In genomic region chr3:144252109-144252508, GRCm38 (mm10) we compare ENCODE assay signal across 14 mouse cellular contexts.
"Had no signal": no experiment of that assay in that cellular context is flagged by ENCODE, and none has a peak within 500 bp of the region (broad histone marks: within the 10 kb centered on the region; RNA-seq: fewer than 3 reads in every experiment).

No protein-coding gene starts in this region.

- DNase-seq: retina, postnatal 1 day; right cerebral cortex, adult 18-20 months; right cerebral cortex, postnatal 14 days; right cerebral cortex, postnatal 25 days; right cerebral cortex, postnatal 4 days; spleen, adult 18-20 months; thymus, adult 18-20 months; thymus, postnatal 25 days; thymus, postnatal 4 days had no signal

- H3K27me3 ChIP-seq: neural tube, embryonic 12.5 days; neural tube, embryonic 13.5 days; neural tube, embryonic 15.5 days; stomach, embryonic 15.5 days had no signal

- H3K4me2 ChIP-seq: neural tube, embryonic 12.5 days; neural tube, embryonic 13.5 days; neural tube, embryonic 15.5 days; stomach, embryonic 15.5 days had no signal

- H3K4me3 ChIP-seq: neural tube, embryonic 12.5 days; neural tube, embryonic 13.5 days; neural tube, embryonic 15.5 days; stomach, embryonic 15.5 days had no signal

- H3K27ac ChIP-seq: neural tube, embryonic 12.5 days; neural tube, embryonic 13.5 days; neural tube, embryonic 15.5 days; stomach, embryonic 15.5 days; stomach, postnatal 0 days had no signal

- H3K9me3 ChIP-seq: neural tube, embryonic 12.5 days; neural tube, embryonic 13.5 days; neural tube, embryonic 15.5 days; stomach, embryonic 15.5 days had no signal

- H3K4me1 ChIP-seq: neural tube, embryonic 12.5 days; neural tube, embryonic 13.5 days; stomach, embryonic 15.5 days had no signal

- H3K9ac ChIP-seq: neural tube, embryonic 12.5 days; neural tube, embryonic 13.5 days; neural tube, embryonic 15.5 days; stomach, embryonic 15.5 days had no signal

- H3K36me3 ChIP-seq: neural tube, embryonic 12.5 days; neural tube, embryonic 13.5 days; neural tube, embryonic 15.5 days; stomach, embryonic 15.5 days had no signal
